Mouse (Mus musculus) midbrain, embryonic 12.5 days (tissue): Measurements from ENCODE around the gene Tax1bp1. TPM values are rescaled to one million over a fixed set of nuclear protein-coding genes. Genes with fewer than 3 reads are reported as not detected.
"Not testable (repeated sequence)": the region's sequence is repeated elsewhere in the genome, so short reads cannot be mapped to it uniquely, and the experiment has no call there.

ENCODE experiments used
- ATAC-seq: fragments of 200-750 bp; cut with Nextera tagmentation; 2 replicates; pipeline ENCODE4 v1.8.0; 2017; ENCODE audit warnings: low read depth, moderate TSS enrichment, moderate library complexity; ENCODE audit not compliant: low FRiP score
- H3K27ac ChIP-seq: fragments of 300-500 bp; sonication (generic); replicated peaks from 2 replicates; pipeline ENCODE4 v1.5.1; 2016; ENCODE audit warnings: mild to moderate bottlenecking
- H3K27me3 ChIP-seq: fragments of 300-500 bp; sonication (generic); 2 replicates; pipeline ENCODE4 v1.6.1; 2016; ENCODE audit warnings: mild to moderate bottlenecking
- H3K36me3 ChIP-seq: fragments of 300-500 bp; sonication (generic); 2 replicates; pipeline ENCODE4 v1.6.1; 2016
- H3K4me1 ChIP-seq: fragments of 300-500 bp; sonication (generic); 2 replicates; pipeline ENCODE4 v1.6.1; 2016
- H3K4me2 ChIP-seq: fragments of 300-500 bp; sonication (generic); replicated peaks from 2 replicates; pipeline ENCODE4 v1.6.1; 2016; ENCODE audit warnings: mild to moderate bottlenecking, moderate library complexity
- H3K4me3 ChIP-seq: fragments of 300-500 bp; sonication (generic); 2 replicates; pipeline ENCODE4 v1.5.1; 2016; ENCODE audit warnings: mild to moderate bottlenecking
- H3K9ac ChIP-seq: fragments of 300-500 bp; sonication (generic); replicated peaks from 2 replicates; pipeline ENCODE4 v1.6.1; 2016; ENCODE audit warnings: mild to moderate bottlenecking, moderate library complexity
- H3K9me3 ChIP-seq: fragments of 300-500 bp; sonication (generic); 2 replicates; pipeline ENCODE4 v1.6.1; 2016; ENCODE audit warnings: mild to moderate bottlenecking
- WGBS: fragments of 180-500 bp; shearing (Covaris S2); methylation state at CpG from one replicate; pipeline ENCODE4 v1.1.7; 2016; 5-methylcytosine and 5-hydroxymethylcytosine counted together
- polyA plus RNA-seq: library from polyadenylated mRNA; unstranded; fragments of >200 nt; fragmentation: Nextera tagmentation; extraction: Ambion mirVana; gene quantifications from 2 replicates; pipeline ENCODE4 v1.2.1, GENCODE M21; 2016

Tax1bp1 gene
- polyA plus RNA-seq: 150 and 155 TPM in 2 replicates

GRCm38 (mm10) chr6:52713104-52713896 is at the start of gene Tax1bp1:
Gene Tax1bp1, plus strand, starts transcription at chr6:52713729.
- 5% methylated on average over 37 of the region's 38 CpGs for WGBS
- Histone ChIP-seq H3K4me2 (peak within 1 kb of the TSS; percentile 79), H3K9ac (peak within 1 kb of the TSS; percentile 81), H3K9me3 (no peaks in the 10 kb centered on the region), H3K27ac (peak within 1 kb of the TSS; percentile 88), H3K27me3 (no peaks in the 10 kb centered on the region), H3K4me3 (peak within 1 kb of the TSS; percentile 94), H3K36me3 (no peaks in the 10 kb centered on the region), H3K4me1 (peaks cover 6% of the 10 kb centered on the region)
- peak; percentile 98 for ATAC-seq

- no peak overlapping the region for H3K9ac ChIP-seq
- no peak overlapping the region for H3K27ac ChIP-seq
- no peaks in the 10 kb centered on the region for H3K27me3 ChIP-seq
- no peak overlapping the region for H3K4me3 ChIP-seq
- H3K4me2 ChIP-seq: no peak overlapping the region
- no peaks in the 10 kb centered on the region for H3K36me3 ChIP-seq
- no peak for ATAC-seq
- 71% methylated on average over 3 of the region's 3 CpGs for WGBS
- no peaks in the 10 kb centered on the region for H3K4me1 ChIP-seq
- H3K9me3 ChIP-seq: no peaks in the 10 kb centered on the region
Observed at GRCm38 (mm10) chr6:52667641-52668040, 45.9 kb upstream of the Tax1bp1 start.

- not testable (repeated sequence) for H3K9me3 ChIP-seq, H3K9ac ChIP-seq, H3K4me2 ChIP-seq, H3K4me1 ChIP-seq, H3K27ac ChIP-seq, H3K27me3 ChIP-seq, H3K4me3 ChIP-seq, ATAC-seq, H3K36me3 ChIP-seq
- 52% methylated on average over 2 of the region's 2 CpGs for WGBS
Observed at GRCm38 (mm10) chr6:52669878-52670277, 43.7 kb upstream of the Tax1bp1 start.

GRCm38 (mm10) chr6:52671791-52672190 is 41.7 kb upstream of the Tax1bp1 start:
- no peak for ATAC-seq
- no peak overlapping the region for H3K4me2 ChIP-seq
- no peak overlapping the region for H3K9ac ChIP-seq
- no peaks in the 10 kb centered on the region for H3K9me3 ChIP-seq
- no peak overlapping the region for H3K4me3 ChIP-seq
- H3K27me3 ChIP-seq: no peaks in the 10 kb centered on the region
- no peaks in the 10 kb centered on the region for H3K36me3 ChIP-seq
- no peak overlapping the region for H3K27ac ChIP-seq
- H3K4me1 ChIP-seq: no peaks in the 10 kb centered on the region; the same call in 1 of the 2 replicates
- WGBS: 89% methylated on average over 8 of the region's 8 CpGs

GRCm38 (mm10) chr6:52672539-52672938 is 41.0 kb upstream of the Tax1bp1 start:
- Histone ChIP-seq H3K9me3 (no peaks in the 10 kb centered on the region), H3K36me3 (no peaks in the 10 kb centered on the region), H3K9ac (no peak overlapping the region), H3K4me1 (no peaks in the 10 kb centered on the region; the same call in 1 of the 2 replicates), H3K4me3 (no peak overlapping the region), H3K27ac (no peak overlapping the region), H3K27me3 (no peaks in the 10 kb centered on the region), H3K4me2 (no peak overlapping the region)
- WGBS: 72% methylated on average over 2 of the region's 2 CpGs
- ATAC-seq: no peak

- Histone ChIP-seq H3K4me2 (no peak overlapping the region), H3K36me3 (no peaks in the 10 kb centered on the region), H3K27ac (no peak overlapping the region), H3K4me1 (no peaks in the 10 kb centered on the region; the same call in 1 of the 2 replicates), H3K9ac (no peak overlapping the region), H3K27me3 (no peaks in the 10 kb centered on the region), H3K9me3 (no peaks in the 10 kb centered on the region), H3K4me3 (no peak overlapping the region)
- WGBS: 92% methylated on average over 7 of the region's 7 CpGs
- no peak for ATAC-seq
Observed at GRCm38 (mm10) chr6:52673706-52674105, 39.8 kb upstream of the Tax1bp1 start.

GRCm38 (mm10) chr6:52674541-52674940 is 39.0 kb upstream of the Tax1bp1 start:
- H3K9me3 ChIP-seq: no peaks in the 10 kb centered on the region
- no peak overlapping the region for H3K4me3 ChIP-seq
- WGBS: 83% methylated on average over 12 of the region's 12 CpGs
- H3K9ac ChIP-seq: no peak overlapping the region
- H3K27ac ChIP-seq: no peak overlapping the region
- H3K27me3 ChIP-seq: no peaks in the 10 kb centered on the region
- no peak for ATAC-seq
- no peaks in the 10 kb centered on the region for H3K36me3 ChIP-seq
- H3K4me2 ChIP-seq: no peak overlapping the region
- H3K4me1 ChIP-seq: no peaks in the 10 kb centered on the region; the same call in 1 of the 2 replicates

GRCm38 (mm10) chr6:52675222-52675921 is 38.2 kb upstream of the Tax1bp1 start:
- no peak overlapping the region for H3K27ac ChIP-seq
- H3K27me3 ChIP-seq: no peaks in the 10 kb centered on the region
- H3K4me2 ChIP-seq: no peak overlapping the region
- WGBS: 75% methylated on average over 4 of the region's 4 CpGs
- H3K4me1 ChIP-seq: no peaks in the 10 kb centered on the region; the same call in 1 of the 2 replicates
- ATAC-seq: no peak
- H3K9me3 ChIP-seq: no peaks in the 10 kb centered on the region
- no peak overlapping the region for H3K9ac ChIP-seq
- no peak overlapping the region for H3K4me3 ChIP-seq
- no peaks in the 10 kb centered on the region for H3K36me3 ChIP-seq

GRCm38 (mm10) chr6:52677534-52677933 is 36.0 kb upstream of the Tax1bp1 start:
- H3K4me3 ChIP-seq, H3K9me3 ChIP-seq, H3K27me3 ChIP-seq, H3K36me3 ChIP-seq, ATAC-seq, H3K9ac ChIP-seq, H3K27ac ChIP-seq, H3K4me2 ChIP-seq, H3K4me1 ChIP-seq: not testable (repeated sequence)
- WGBS: 87% methylated on average over 4 of the region's 4 CpGs

GRCm38 (mm10) chr6:52679565-52679964 is 34.0 kb upstream of the Tax1bp1 start:
- 87% methylated on average over 9 of the region's 9 CpGs for WGBS
- no peak overlapping the region for H3K27ac ChIP-seq
- no peak overlapping the region for H3K4me3 ChIP-seq
- no peaks in the 10 kb centered on the region; the same call in 1 of the 2 replicates for H3K4me1 ChIP-seq
- H3K9me3 ChIP-seq: no peaks in the 10 kb centered on the region
- no peaks in the 10 kb centered on the region for H3K27me3 ChIP-seq
- no peak for ATAC-seq
- no peaks in the 10 kb centered on the region for H3K36me3 ChIP-seq
- no peak overlapping the region for H3K4me2 ChIP-seq
- H3K9ac ChIP-seq: no peak overlapping the region

GRCm38 (mm10) chr6:52680458-52681032 is 33.0 kb upstream of the Tax1bp1 start:
- Histone ChIP-seq H3K4me2 (no peak overlapping the region), H3K27me3 (no peaks in the 10 kb centered on the region), H3K4me3 (no peak overlapping the region), H3K9ac (no peak overlapping the region), H3K9me3 (no peaks in the 10 kb centered on the region), H3K27ac (no peak overlapping the region), H3K4me1 (no peaks in the 10 kb centered on the region), H3K36me3 (no peaks in the 10 kb centered on the region)
- WGBS: 59% methylated on average over 8 of the region's 8 CpGs
- no peak for ATAC-seq

- H3K27me3 ChIP-seq: no peaks in the 10 kb centered on the region
- H3K36me3 ChIP-seq: no peaks in the 10 kb centered on the region
- ATAC-seq: no peak
- 87% methylated on average over 6 of the region's 6 CpGs for WGBS
- H3K4me3 ChIP-seq: no peak overlapping the region
- H3K27ac ChIP-seq: no peak overlapping the region
- H3K9ac ChIP-seq: no peak overlapping the region
- no peak overlapping the region for H3K4me2 ChIP-seq
- H3K9me3 ChIP-seq: no peaks in the 10 kb centered on the region
- H3K4me1 ChIP-seq: no peaks in the 10 kb centered on the region
Observed at GRCm38 (mm10) chr6:52681847-52682485, 31.6 kb upstream of the Tax1bp1 start.
